Mouse (Mus musculus): ENCODE results near the gene Trove2.
"Not testable (repeated sequence)": the region's sequence is repeated elsewhere in the genome, so short reads cannot be mapped to it uniquely, and the experiment has no call there.

Trove2 gene

GRCm38 (mm10) chr1:143739361-143740350, 37.2 kb downstream of the Trove2 start:
- in situ Hi-C loops (cut with MboI; ENCODE audit: low sequenced_read_pairs) = no loop called here

- in situ Hi-C loops (cut with MboI; ENCODE audit: low sequenced_read_pairs) = no loop called here
Measured at GRCm38 (mm10) chr1:143738811-143739210, 38.1 kb downstream of the Trove2 start.

- in situ Hi-C loops (cut with MboI; ENCODE audit: low sequenced_read_pairs) = no loop called here
Measured at GRCm38 (mm10) chr1:143733914-143734410, 42.9 kb downstream of the Trove2 start.

GRCm38 (mm10) chr1:143731691-143732090, 45.2 kb downstream of the Trove2 start:
- in situ Hi-C loops (cut with MboI; ENCODE audit: low sequenced_read_pairs) = no loop called here

- in situ Hi-C loops (cut with MboI; ENCODE audit: low sequenced_read_pairs) = no loop called here
Measured at GRCm38 (mm10) chr1:143730899-143731298, 46.0 kb downstream of the Trove2 start.

GRCm38 (mm10) chr1:143727701-143728445, 49.0 kb downstream of the Trove2 start:
- in situ Hi-C loops (cut with MboI; ENCODE audit: low sequenced_read_pairs) = no loop called here

- in situ Hi-C loops (cut with MboI; ENCODE audit: low sequenced_read_pairs) = no loop called here
Measured at GRCm38 (mm10) chr1:143724456-143725064, 52.3 kb downstream of the Trove2 start.

- in situ Hi-C loops (cut with MboI; ENCODE audit: low sequenced_read_pairs) = not testable (repeated sequence)
Measured at GRCm38 (mm10) chr1:143716038-143716437, 60.8 kb downstream of the Trove2 start, which contains the start of gene Glrx2. Gene Glrx2 (plus strand): TSS chr1:143716338.

- in situ Hi-C loops (cut with MboI; ENCODE audit: low sequenced_read_pairs) = no loop called here
Measured at GRCm38 (mm10) chr1:143710627-143710976, 66.3 kb downstream of the Trove2 start.

- in situ Hi-C loops (cut with MboI; ENCODE audit: low sequenced_read_pairs) = no loop called here
Measured at GRCm38 (mm10) chr1:143709966-143710626, 66.8 kb downstream of the Trove2 start.

GRCm38 (mm10) chr1:143708361-143708760, 68.5 kb downstream of the Trove2 start:
- in situ Hi-C loops (cut with MboI; ENCODE audit: low sequenced_read_pairs) = no loop called here

- in situ Hi-C loops (cut with MboI; ENCODE audit: low sequenced_read_pairs) = no loop called here
Measured at GRCm38 (mm10) chr1:143707006-143707405, 69.9 kb downstream of the Trove2 start.

- in situ Hi-C loops (cut with MboI; ENCODE audit: low sequenced_read_pairs) = no loop called here
Measured at GRCm38 (mm10) chr1:143702741-143703262, 74.1 kb downstream of the Trove2 start, which contains the start of gene Cdc73. Gene Cdc73 (minus strand): TSS chr1:143702893.

GRCm38 (mm10) chr1:143702141-143702740, 74.6 kb downstream of the Trove2 start:
- in situ Hi-C loops (cut with MboI; ENCODE audit: low sequenced_read_pairs) = no loop called here

- in situ Hi-C loops (cut with MboI; ENCODE audit: low sequenced_read_pairs) = no loop called here
Measured at GRCm38 (mm10) chr1:143701736-143702135, 75.1 kb downstream of the Trove2 start.
